18 mouse cellular contexts compared by ENCODE assay signal in the genomic region with DNA sequence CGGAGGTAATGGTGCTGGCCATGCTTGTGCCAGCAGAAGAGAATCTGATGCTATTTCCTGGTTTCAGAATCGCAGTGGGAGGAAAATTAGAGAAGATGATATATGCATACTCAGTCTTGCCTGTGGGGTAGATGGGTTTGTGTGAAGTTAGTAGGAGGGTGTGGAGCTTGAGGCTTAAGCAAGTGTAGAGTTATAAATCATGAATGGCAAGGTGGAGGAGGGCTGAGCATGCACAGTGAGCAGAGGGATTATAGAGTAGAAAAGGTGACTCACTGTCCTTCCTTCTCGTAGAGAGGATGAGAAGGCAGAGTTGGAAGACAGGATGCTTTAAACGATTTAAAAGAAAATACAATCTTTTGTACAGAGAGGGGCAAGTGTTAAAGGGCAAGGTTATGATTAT.
"Had no signal": no experiment of that assay in that cellular context is flagged by ENCODE, and none has a peak within 500 bp of the region (broad histone marks: within the 10 kb centered on the region; RNA-seq: fewer than 3 reads in every experiment).

No protein-coding gene starts in this region.

- DNase-seq: kidney, postnatal 14 days; kidney, postnatal 4 days; left cerebral cortex, postnatal 4 days; liver, postnatal 0 days; lung, embryonic 14.5 days; thymus, adult 2 months; thymus, postnatal 14 days; thymus, postnatal 4 days had no signal

- H3K9ac ChIP-seq: limb, embryonic 12.5 days; limb, embryonic 15.5 days; liver, embryonic 14.5 days; liver, postnatal 0 days; lung, embryonic 14.5 days; midbrain, embryonic 12.5 days; midbrain, embryonic 15.5 days; neural tube, embryonic 12.5 days; neural tube, embryonic 15.5 days had no signal

- H3K9me3 ChIP-seq: limb, embryonic 12.5 days; limb, embryonic 15.5 days; midbrain, embryonic 12.5 days; midbrain, embryonic 15.5 days; neural tube, embryonic 12.5 days; neural tube, embryonic 15.5 days had no signal

- H3K4me1 ChIP-seq: limb, embryonic 12.5 days; limb, embryonic 15.5 days; midbrain, embryonic 12.5 days; midbrain, embryonic 15.5 days; neural tube, embryonic 12.5 days; neural tube, embryonic 15.5 days had no signal

- H3K36me3 ChIP-seq: limb, embryonic 12.5 days; limb, embryonic 15.5 days; midbrain, embryonic 12.5 days; midbrain, embryonic 15.5 days; neural tube, embryonic 12.5 days; neural tube, embryonic 15.5 days had no signal

- H3K4me3 ChIP-seq: limb, embryonic 12.5 days; limb, embryonic 15.5 days; midbrain, embryonic 12.5 days; midbrain, embryonic 15.5 days; neural tube, embryonic 12.5 days; neural tube, embryonic 15.5 days had no signal

- H3K27me3 ChIP-seq: limb, embryonic 12.5 days; limb, embryonic 15.5 days; midbrain, embryonic 12.5 days; midbrain, embryonic 15.5 days; neural tube, embryonic 12.5 days; neural tube, embryonic 15.5 days had no signal

- ATAC-seq: liver, postnatal 0 days; lung, postnatal 0 days; midbrain, embryonic 15.5 days had no signal

- H3K27ac ChIP-seq: limb, embryonic 12.5 days; limb, embryonic 15.5 days; liver, embryonic 14.5 days; macrophage; midbrain, embryonic 12.5 days; midbrain, embryonic 15.5 days; neural tube, embryonic 12.5 days; neural tube, embryonic 15.5 days had no signal

- H3K4me2 ChIP-seq: limb, embryonic 12.5 days; limb, embryonic 15.5 days; liver, embryonic 11.5 days; lung, embryonic 14.5 days; midbrain, embryonic 12.5 days; midbrain, embryonic 15.5 days; neural tube, embryonic 12.5 days; neural tube, embryonic 15.5 days had no signal
